Mouse (Mus musculus) cerebellum, postnatal 10 days (tissue): ENCODE data around the gene Grm4.

Experiments
- DNase-seq, 2 experiments: peaks; one replicate each; pipeline ENCODE4 v3.0.0; 2021; ENCODE audit warnings: mixed read lengths in 2 of 2

The Grm4 gene

GRCm38 (mm10) chr17:27551393-27551940 lies 30.3 kb upstream of the Grm4 start:
- DNase-seq, result no peak

- DNase-seq, result peak; percentile 63 to 66
Observed at GRCm38 (mm10) chr17:27549234-27549633, 28.0 kb upstream of the Grm4 start.

- DNase-seq, result peak in 1 of 2 experiments; percentile 27
Observed at GRCm38 (mm10) chr17:27547253-27547868, 26.2 kb upstream of the Grm4 start.

- peak in 1 of 2 experiments; percentile 36 for DNase-seq
Observed at GRCm38 (mm10) chr17:27546574-27547085, 25.4 kb upstream of the Grm4 start.

- peak in 1 of 2 experiments; percentile 21 for DNase-seq
Observed at GRCm38 (mm10) chr17:27545991-27546390, 24.8 kb upstream of the Grm4 start.

GRCm38 (mm10) chr17:27544551-27544950 lies 23.3 kb upstream of the Grm4 start:
- DNase-seq, result no peak

GRCm38 (mm10) chr17:27541984-27542383 lies 20.8 kb upstream of the Grm4 start:
- peak in 1 of 2 experiments; percentile 42 for DNase-seq

GRCm38 (mm10) chr17:27541261-27541660 lies 20.1 kb upstream of the Grm4 start:
- DNase-seq, result peak in 1 of 2 experiments; percentile 25

GRCm38 (mm10) chr17:27534718-27535117 lies 13.5 kb upstream of the Grm4 start:
- DNase-seq, result peak; percentile 95 to 97

- peak in 1 of 2 experiments; percentile 23 for DNase-seq
Observed at GRCm38 (mm10) chr17:27533354-27533753, 12.2 kb upstream of the Grm4 start.

GRCm38 (mm10) chr17:27532095-27532494 lies 10.9 kb upstream of the Grm4 start:
- DNase-seq, result no peak

GRCm38 (mm10) chr17:27528767-27529166 lies 7.6 kb upstream of the Grm4 start:
- DNase-seq, result peak in 1 of 2 experiments; percentile 12

GRCm38 (mm10) chr17:27528030-27528429 lies 6.8 kb upstream of the Grm4 start:
- peak in 1 of 2 experiments; percentile 51 for DNase-seq

- peak in 1 of 2 experiments; percentile 27 for DNase-seq
Observed at GRCm38 (mm10) chr17:27527188-27527587, 6.0 kb upstream of the Grm4 start.

- DNase-seq, result peak in 1 of 2 experiments; percentile 51
Observed at GRCm38 (mm10) chr17:27523121-27523520, 1.9 kb upstream of the Grm4 start.

- DNase-seq, result peak; percentile 88 to 92
Observed at GRCm38 (mm10) chr17:27520557-27520956, 646 bp downstream of the Grm4 start.

- peak; percentile 34 to 59 for DNase-seq
Observed at GRCm38 (mm10) chr17:27518700-27519595, 2.3 kb downstream of the Grm4 start.

GRCm38 (mm10) chr17:27518296-27518695 lies 2.9 kb downstream of the Grm4 start:
- no peak for DNase-seq

- peak in 1 of 2 experiments; percentile 59 for DNase-seq
Observed at GRCm38 (mm10) chr17:27513916-27514762, 7.1 kb downstream of the Grm4 start.

- DNase-seq, result peak; percentile 80 to 83
Observed at GRCm38 (mm10) chr17:27513279-27513915, 7.8 kb downstream of the Grm4 start.

- DNase-seq, result peak; percentile 56 to 68
Observed at GRCm38 (mm10) chr17:27512619-27513161, 8.5 kb downstream of the Grm4 start.
